Mouse (Mus musculus) MEL (cell line): ENCODE results near the gene Hspb1.

Source experiments
- KAT2A ChIP-seq: conservative IDR thresholded peaks from 2 replicates; pipeline ENCODE4 v1.6.1; 2012; ENCODE audit warnings: low read depth, low read length, improper control_type of control experiment, inconsistent platforms
- MEF2A ChIP-seq: IDR thresholded peaks from 2 replicates; pipeline ENCODE4 v1.6.1; 2014; ENCODE audit warnings: low read depth, mild to moderate bottlenecking, inconsistent platforms, low read length, improper control_type of control experiment; ENCODE audit not compliant: poor library complexity, insufficient replicate concordance, severe bottlenecking; ENCODE audit errors: extremely low read depth
- MXI1 ChIP-seq: IDR thresholded peaks from 2 replicates; pipeline ENCODE4 v1.6.1; 2011; ENCODE audit warnings: mild to moderate bottlenecking, low read depth, low read length, improper control_type of control experiment
- POLR2A ChIP-seq, 2 experiments: IDR thresholded peaks; 2 replicates each; pipeline ENCODE4 v1.6.1; 2011 to 2012; ENCODE audit warnings: low read length in 2 of 2, mild to moderate bottlenecking in 2 of 2, control low read depth in 1 of 2, improper control_type of control experiment in 1 of 2, low read depth in 1 of 2, moderate library complexity in 1 of 2; ENCODE audit not compliant: control insufficient read depth in 1 of 2, insufficient read depth in 1 of 2, poor library complexity in 1 of 2

DNA sequence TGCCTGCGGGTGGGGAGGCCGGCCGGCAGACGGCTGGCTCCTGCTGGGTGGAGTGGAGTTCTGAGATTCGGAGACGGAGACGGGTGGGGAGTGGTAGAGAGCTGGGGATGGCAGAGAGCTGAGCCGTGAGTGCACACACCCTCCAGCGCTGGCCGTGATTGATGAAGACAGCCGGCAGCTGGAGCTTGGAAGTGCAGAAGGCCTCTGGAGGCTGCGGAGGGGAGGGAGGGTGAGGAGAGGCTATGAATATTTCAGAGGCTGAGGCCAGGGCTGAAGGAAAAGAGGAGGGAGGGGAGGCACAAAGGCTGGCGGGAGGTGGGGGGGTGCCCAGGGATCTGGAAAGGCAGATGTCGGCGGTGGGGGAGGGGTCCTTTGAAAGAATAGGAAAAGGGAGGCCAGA, 36.7 kb upstream of the Hspb1 start:
- TF ChIP-seq MEF2A = no peak
- no peak for TF ChIP-seq POLR2A (IDR thresholded peaks at IDR 0.05; ENCODE audit: control insufficient read depth in 1 of 2, insufficient read depth in 1 of 2, low read depth in 1 of 2, low read length in 2 of 2, poor library complexity in 1 of 2)
- TF ChIP-seq MXI1 = no peak
- no peak for TF ChIP-seq KAT2A
